Mouse (Mus musculus) intestine, embryonic 16.5 days (tissue): ENCODE results near the gene Cerk. TPM values are rescaled to one million over a fixed set of nuclear protein-coding genes. Genes with fewer than 3 reads are reported as not detected.

Source experiments
- ATAC-seq: fragments of 200-750 bp; cut with Nextera tagmentation; 2 replicates; pipeline ENCODE4 v1.8.0; 2017; ENCODE audit warnings: moderate TSS enrichment, moderate library complexity
- H3K27ac ChIP-seq: fragments of 300-500 bp; sonication (generic); 2 replicates; pipeline ENCODE4 v1.5.1; 2014; ENCODE audit warnings: mild to moderate bottlenecking, low read length
- H3K27me3 ChIP-seq: fragments of 300-500 bp; sonication (generic); replicated peaks from 2 replicates; pipeline ENCODE4 v1.6.1; 2014; ENCODE audit warnings: low read length, control low read depth, mixed read lengths; ENCODE audit not compliant: control insufficient read depth, insufficient read depth
- H3K36me3 ChIP-seq: fragments of 300-500 bp; sonication (generic); 2 replicates; pipeline ENCODE4 v1.6.1; 2014; ENCODE audit warnings: low read length, control low read depth; ENCODE audit not compliant: control insufficient read depth, insufficient read depth
- H3K4me1 ChIP-seq: fragments of 300-500 bp; sonication (generic); 2 replicates; pipeline ENCODE4 v1.6.1; 2014; ENCODE audit warnings: low read length, control low read depth, mixed read lengths; ENCODE audit not compliant: control insufficient read depth, insufficient read depth
- H3K4me2 ChIP-seq: fragments of 300-500 bp; sonication (generic); 2 replicates; pipeline ENCODE4 v1.6.1; 2014; ENCODE audit warnings: low read depth, low read length, control low read depth
- H3K4me3 ChIP-seq: fragments of 300-500 bp; sonication (generic); 2 replicates; pipeline ENCODE4 v1.5.1; 2014; ENCODE audit warnings: mild to moderate bottlenecking, low read length
- H3K9ac ChIP-seq: fragments of 300-500 bp; sonication (generic); 2 replicates; pipeline ENCODE4 v1.6.1; 2014; ENCODE audit warnings: low read depth, low read length
- H3K9me3 ChIP-seq: fragments of 300-500 bp; sonication (generic); 2 replicates; pipeline ENCODE4 v1.6.1; 2016; ENCODE audit warnings: low read length, control low read depth; ENCODE audit not compliant: control insufficient read depth
- WGBS: fragments of 180-500 bp; shearing (Covaris S2); extraction: QIAGEN DNeasy Blood & Tissue Kit; methylation state at CpG from one replicate; pipeline ENCODE4 v1.1.7; 2014; 5-methylcytosine and 5-hydroxymethylcytosine counted together
- polyA plus RNA-seq: library from polyadenylated mRNA; unstranded; fragments of >200 nt; fragmentation: Nextera tagmentation; extraction: Ambion mirVana; gene quantifications from 2 replicates; pipeline ENCODE4 v1.2.1, GENCODE M21; 2015

Cerk gene
- polyA plus RNA-seq, 1 experiment from 2014 or later: 7.9 TPM

DNA sequence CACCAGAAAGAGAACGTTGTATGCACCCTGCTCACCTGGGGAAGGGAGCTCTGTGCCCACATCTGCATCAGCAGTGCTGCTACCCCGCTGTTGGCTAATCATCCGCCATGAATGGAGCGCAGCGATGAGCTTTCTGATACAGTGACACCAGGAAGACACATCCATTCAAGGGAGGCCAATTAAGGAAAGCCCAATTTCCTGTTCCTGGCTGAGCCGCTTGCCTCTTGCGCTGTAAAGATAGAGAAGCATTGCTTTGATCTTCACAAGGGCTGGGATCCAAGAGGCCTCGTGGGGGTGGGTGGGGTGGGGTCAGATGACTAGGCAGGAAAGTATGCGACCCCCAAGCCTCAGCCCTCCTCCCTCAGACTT is 72.6 kb downstream of the Cerk start:
- Histone ChIP-seq H3K9me3 (no peaks in the 10 kb centered on the region), H3K4me3 (no peak overlapping the region), H3K36me3 (no peaks in the 10 kb centered on the region), H3K4me1 (peaks cover 27% of the 10 kb centered on the region), H3K27me3 (no peaks in the 10 kb centered on the region), H3K9ac (no peak overlapping the region), H3K27ac (no peak overlapping the region), H3K4me2 (no peak overlapping the region)
- ATAC-seq: peak; percentile 45
- WGBS: 11% methylated on average over 9 of the region's 9 CpGs

DNA sequence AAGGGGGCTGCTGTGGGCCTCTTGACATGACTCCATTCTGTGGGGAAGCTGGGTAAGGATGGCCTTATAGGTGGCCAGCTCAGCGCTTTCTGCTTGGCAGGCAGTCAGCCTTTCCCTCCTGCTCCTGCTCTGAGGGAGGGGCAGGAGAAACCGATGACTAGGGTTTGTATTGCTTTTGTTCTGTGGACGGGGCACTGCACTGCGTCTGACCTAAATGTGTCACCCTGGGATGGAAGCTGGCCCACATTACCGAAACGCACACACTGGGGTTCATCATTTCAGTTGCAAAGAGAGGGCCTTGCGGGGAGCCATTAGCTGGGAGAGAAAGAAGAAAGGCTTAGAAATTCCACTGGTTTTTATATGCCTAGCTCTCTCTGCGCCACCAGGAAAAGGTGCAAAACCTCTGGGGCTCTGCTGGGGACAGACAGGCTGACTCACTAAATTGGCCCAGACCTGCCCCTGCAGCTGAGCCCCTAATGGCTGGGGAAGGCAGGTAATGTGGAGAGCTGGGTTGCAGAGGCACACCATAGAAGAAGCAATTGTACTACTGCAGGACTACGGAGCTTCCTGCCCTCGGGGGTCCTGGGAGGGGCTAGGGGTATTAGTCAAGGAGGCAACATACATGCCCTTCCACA is 73.1 kb downstream of the Cerk start:
- no peaks in the 10 kb centered on the region for H3K27me3 ChIP-seq
- no peaks in the 10 kb centered on the region for H3K36me3 ChIP-seq
- no peak overlapping the region for H3K27ac ChIP-seq
- H3K4me3 ChIP-seq: no peak overlapping the region
- H3K4me1 ChIP-seq: peaks cover 27% of the 10 kb centered on the region
- H3K9ac ChIP-seq: no peak overlapping the region
- ATAC-seq: peak; percentile 19; the same call in 1 of the 2 replicates
- WGBS: 33% methylated on average over 10 of the region's 10 CpGs
- no peak overlapping the region for H3K4me2 ChIP-seq
- no peaks in the 10 kb centered on the region for H3K9me3 ChIP-seq

DNA sequence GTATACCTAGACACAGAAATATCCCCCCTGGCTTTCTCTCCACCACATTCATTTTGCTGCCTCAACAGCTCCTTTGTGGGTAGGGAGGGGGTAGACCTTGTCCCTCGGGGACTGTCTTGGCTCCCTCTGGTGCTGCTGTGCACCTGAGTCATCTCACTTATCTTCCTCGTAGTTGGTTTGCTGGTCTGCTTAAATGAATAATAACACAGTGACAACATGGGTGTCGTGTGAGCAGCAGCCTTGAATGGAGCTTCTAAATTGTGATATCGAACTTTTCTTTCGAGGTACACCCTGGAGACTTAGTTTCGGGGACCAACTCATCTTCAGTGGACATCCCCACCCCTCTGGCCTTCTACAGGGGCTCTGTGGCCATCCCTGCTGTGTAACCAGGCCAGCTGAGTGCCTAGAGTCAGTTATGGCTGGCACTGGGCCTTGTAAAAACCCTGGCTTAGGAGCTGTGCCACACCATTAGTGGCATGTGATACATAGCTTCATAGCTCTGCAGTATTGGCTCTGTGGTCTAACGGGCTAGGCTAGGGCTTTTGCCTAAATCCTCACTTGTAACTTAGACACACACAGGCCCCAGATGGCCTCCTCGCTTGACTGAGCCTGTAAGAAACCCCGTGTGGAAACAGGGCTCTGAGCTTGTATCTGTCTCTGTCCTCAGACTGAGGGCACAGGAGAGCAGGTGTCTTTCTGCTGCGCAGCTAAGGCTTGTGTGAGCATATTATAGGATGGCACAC is 75.4 kb downstream of the Cerk start:
- Histone ChIP-seq H3K9ac (no peak overlapping the region), H3K27me3 (no peaks in the 10 kb centered on the region), H3K4me2 (no peak overlapping the region), H3K9me3 (no peaks in the 10 kb centered on the region), H3K27ac (no peak overlapping the region), H3K4me1 (peaks cover 16% of the 10 kb centered on the region), H3K36me3 (no peaks in the 10 kb centered on the region), H3K4me3 (no peak overlapping the region)
- WGBS: 83% methylated on average over 10 of the region's 10 CpGs
- ATAC-seq: no peak

DNA sequence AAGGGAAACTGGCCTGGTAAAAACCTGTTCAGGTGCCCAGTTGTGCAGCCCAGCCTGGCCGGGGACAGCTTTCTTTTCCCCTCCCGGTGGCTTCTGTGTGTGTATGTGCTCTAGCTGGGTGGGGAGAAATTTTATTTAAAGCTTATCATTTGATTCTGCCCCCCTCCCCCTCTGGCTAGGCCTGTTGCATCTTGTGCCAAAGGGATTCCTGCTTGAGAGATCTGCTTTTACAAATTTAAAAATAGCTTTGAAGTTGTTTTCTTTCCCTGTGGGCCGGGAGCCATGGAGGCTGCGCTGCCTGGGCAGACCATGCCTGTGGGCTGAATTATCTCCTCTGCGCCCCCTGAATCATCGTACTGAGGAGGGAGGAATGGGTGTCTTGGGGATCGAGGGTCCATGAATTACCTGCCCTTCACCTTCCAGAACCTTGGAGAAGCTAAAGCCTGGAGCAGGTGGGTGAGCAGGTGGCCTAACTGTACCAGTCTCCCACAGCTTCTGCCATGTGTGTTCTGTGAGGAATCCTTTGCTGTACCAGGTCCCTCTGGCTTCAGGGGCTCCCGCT is 76.2 kb downstream of the Cerk start:
- no peak overlapping the region for H3K4me2 ChIP-seq
- H3K4me1 ChIP-seq: peaks cover 16% of the 10 kb centered on the region
- 77% methylated on average over 8 of the region's 8 CpGs for WGBS
- H3K4me3 ChIP-seq: no peak overlapping the region
- no peaks in the 10 kb centered on the region for H3K27me3 ChIP-seq
- ATAC-seq: no peak
- no peaks in the 10 kb centered on the region for H3K36me3 ChIP-seq
- no peak overlapping the region for H3K9ac ChIP-seq
- H3K9me3 ChIP-seq: no peaks in the 10 kb centered on the region
- no peak overlapping the region for H3K27ac ChIP-seq

DNA sequence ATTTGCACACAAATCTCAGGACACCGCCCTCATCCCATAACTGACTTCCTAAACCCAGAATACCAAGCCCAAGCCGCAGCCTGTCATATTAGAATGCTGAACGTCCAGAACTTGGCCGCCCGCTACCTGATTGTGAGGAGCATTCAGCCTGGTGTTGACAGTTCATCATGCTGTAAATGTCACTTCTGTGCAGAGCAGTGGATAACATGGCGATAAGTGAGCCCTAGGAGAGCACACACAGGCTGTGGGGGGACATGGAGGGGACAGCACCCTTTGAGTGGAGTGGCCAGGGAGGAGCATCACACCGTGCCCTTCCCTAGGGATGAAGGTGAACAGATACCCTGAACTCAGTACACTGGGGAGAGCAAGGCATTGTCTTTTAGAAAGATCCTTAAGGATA is 76.7 kb downstream of the Cerk start:
- H3K27me3 ChIP-seq: no peaks in the 10 kb centered on the region
- ATAC-seq: no peak
- H3K27ac ChIP-seq: no peak overlapping the region

DNA sequence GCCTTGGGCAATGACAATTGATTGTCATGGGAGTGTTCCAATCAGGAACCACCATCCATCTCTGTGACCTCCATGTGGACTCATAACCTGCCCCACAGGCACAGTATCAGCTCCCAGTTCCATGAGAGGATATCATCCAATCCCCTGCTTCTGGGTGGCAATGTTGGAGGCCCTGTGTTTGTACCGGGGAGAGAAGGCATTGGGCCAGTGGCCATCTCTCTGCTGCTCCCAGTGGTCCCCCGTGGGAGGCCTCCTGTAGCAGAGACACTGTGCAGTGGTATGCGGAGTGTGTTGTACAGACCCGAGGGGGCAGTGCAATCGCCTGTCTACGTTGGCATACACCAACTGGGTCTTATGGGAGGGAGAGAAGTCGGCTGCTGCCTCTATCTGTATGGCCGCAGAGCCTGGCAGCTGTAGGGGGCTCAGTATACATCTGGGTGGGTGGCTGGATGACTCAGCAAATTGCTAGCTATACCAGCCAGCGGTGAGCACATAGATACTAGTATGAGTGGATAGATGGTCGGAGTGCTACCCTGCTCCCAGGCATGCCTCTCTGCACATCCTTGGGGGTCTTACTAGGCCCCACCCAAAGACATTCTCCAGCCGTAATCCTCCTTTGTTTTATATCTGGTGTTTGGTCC is 78.0 kb downstream of the Cerk start:
- Histone ChIP-seq H3K36me3 (no peaks in the 10 kb centered on the region), H3K9me3 (no peaks in the 10 kb centered on the region), H3K27ac (no peak overlapping the region), H3K4me1 (peaks cover 8% of the 10 kb centered on the region), H3K27me3 (no peaks in the 10 kb centered on the region), H3K9ac (no peak overlapping the region), H3K4me3 (no peak overlapping the region), H3K4me2 (no peak overlapping the region)
- ATAC-seq: no peak
- 80% methylated on average over 11 of the region's 11 CpGs for WGBS

More for the DNA sequence above, 76.7 kb downstream of the Cerk start:
- Histone ChIP-seq H3K9me3 (no peaks in the 10 kb centered on the region), H3K4me3 (no peak overlapping the region), H3K4me2 (no peak overlapping the region), H3K9ac (no peak overlapping the region), H3K36me3 (no peaks in the 10 kb centered on the region), H3K4me1 (peaks cover 16% of the 10 kb centered on the region)
- WGBS: 85% methylated on average over 7 of the region's 7 CpGs

DNA sequence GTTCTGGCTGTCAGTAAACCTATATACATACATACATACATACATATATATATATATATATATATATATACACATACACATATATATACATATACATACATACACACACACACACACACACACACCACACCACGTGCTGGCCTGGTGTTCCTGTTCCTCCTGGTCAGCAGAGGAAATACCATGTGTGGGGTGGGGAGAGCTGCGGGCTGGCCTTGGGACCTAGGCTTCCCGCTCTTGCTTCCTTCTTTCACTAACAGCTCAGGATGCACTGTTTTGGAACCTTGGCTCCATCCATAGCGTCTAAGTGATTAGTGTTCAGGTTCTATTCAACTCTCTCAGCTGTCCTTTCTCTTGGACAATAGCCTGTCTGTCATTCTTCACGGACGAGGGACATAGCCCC is 80.2 kb downstream of the Cerk start:
- WGBS: 68% methylated on average over 6 of the region's 6 CpGs

DNA sequence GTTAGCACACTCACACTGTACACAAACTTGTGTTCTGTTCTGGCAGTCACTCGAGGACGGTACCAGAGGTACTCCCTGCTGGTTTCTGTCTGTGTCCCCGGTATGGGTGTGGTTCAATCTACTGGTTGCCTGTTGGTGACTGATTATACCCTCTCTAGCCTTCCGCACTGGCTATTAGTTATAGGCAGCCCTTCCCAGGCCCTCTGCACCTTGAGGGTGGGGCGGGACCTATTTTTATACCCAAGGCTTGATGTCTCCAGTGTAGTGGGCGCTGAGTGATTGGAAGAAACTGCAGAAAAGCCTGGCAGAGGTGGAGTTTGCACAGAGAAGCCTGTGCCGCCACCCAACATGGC is 80.6 kb downstream of the Cerk start:
- no peak overlapping the region for H3K27ac ChIP-seq
- 0 out of 2 replicates have a peak, but pooled peaks cover 5% of the 10 kb centered on the region for H3K4me1 ChIP-seq
- no peaks in the 10 kb centered on the region for H3K36me3 ChIP-seq
- H3K9me3 ChIP-seq: no peaks in the 10 kb centered on the region
- peak; percentile 84 for ATAC-seq
- no peak overlapping the region for H3K9ac ChIP-seq
- no peak overlapping the region for H3K4me3 ChIP-seq
- WGBS: 81% methylated on average over 7 of the region's 7 CpGs
- no peak overlapping the region for H3K4me2 ChIP-seq
- no peaks in the 10 kb centered on the region for H3K27me3 ChIP-seq

More for the DNA sequence above, 80.2 kb downstream of the Cerk start:
- H3K27ac ChIP-seq: no peak overlapping the region
- 0 out of 2 replicates have a peak, but pooled peaks cover 2% of the 10 kb centered on the region for H3K4me1 ChIP-seq
- no peaks in the 10 kb centered on the region for H3K36me3 ChIP-seq
- no peak overlapping the region for H3K4me2 ChIP-seq
- H3K27me3 ChIP-seq: no peaks in the 10 kb centered on the region
- ATAC-seq: no peak
- no peaks in the 10 kb centered on the region for H3K9me3 ChIP-seq
- no peak overlapping the region for H3K4me3 ChIP-seq
- H3K9ac ChIP-seq: no peak overlapping the region
